Mouse (Mus musculus) olfactory bulb, adult 2 months (tissue): Measurements from ENCODE around the gene Cyp2g1.

Experiments used
- CTCF ChIP-seq: fragments of 200-500 bp; IDR thresholded peaks from 2 replicates; pipeline ENCODE4 v1.5.1; 2012; ENCODE audit warnings: low read depth, mild to moderate bottlenecking, low read length, moderate library complexity; ENCODE audit not compliant: insufficient read depth
- POLR2A ChIP-seq: fragments of 200-500 bp; IDR thresholded peaks from 2 replicates; pipeline ENCODE4 v1.6.1; 2012; ENCODE audit warnings: mild to moderate bottlenecking, low read depth, low read length, moderate library complexity; ENCODE audit not compliant: insufficient read depth

- TF ChIP-seq CTCF (no peak), POLR2A (no peak)
Measured at GRCm38 (mm10) chr7:26808592-26808991, at the start of gene Cyp2g1.
